Mouse (Mus musculus) left cerebral cortex, postnatal 25 days (tissue): ENCODE measurements around the gene Iqck. TPM values are rescaled to one million over a fixed set of nuclear protein-coding genes. Genes with fewer than 3 reads are reported as not detected.

ENCODE experiments used
- DNase-seq, 2 experiments: peaks; one replicate each; pipeline ENCODE4 v3.0.0; 2022; ENCODE audit warnings: low spot score in 2 of 2, mixed read lengths in 1 of 2
- intact Hi-C: fragments of 180-260 bp; cut with DNase I; formaldehyde crosslinking; loops from one replicate; pipeline ENCODE4 v1.15.1; 2025
- total RNA-seq, 2 experiments: library from RNA; stranded (reverse); gene quantifications; 2 replicates each; pipeline ENCODE4 v1.2.3; 2021

The Iqck gene
- total RNA-seq, result 1 to 10 TPM; 3.1 to 3.5 TPM

DNA sequence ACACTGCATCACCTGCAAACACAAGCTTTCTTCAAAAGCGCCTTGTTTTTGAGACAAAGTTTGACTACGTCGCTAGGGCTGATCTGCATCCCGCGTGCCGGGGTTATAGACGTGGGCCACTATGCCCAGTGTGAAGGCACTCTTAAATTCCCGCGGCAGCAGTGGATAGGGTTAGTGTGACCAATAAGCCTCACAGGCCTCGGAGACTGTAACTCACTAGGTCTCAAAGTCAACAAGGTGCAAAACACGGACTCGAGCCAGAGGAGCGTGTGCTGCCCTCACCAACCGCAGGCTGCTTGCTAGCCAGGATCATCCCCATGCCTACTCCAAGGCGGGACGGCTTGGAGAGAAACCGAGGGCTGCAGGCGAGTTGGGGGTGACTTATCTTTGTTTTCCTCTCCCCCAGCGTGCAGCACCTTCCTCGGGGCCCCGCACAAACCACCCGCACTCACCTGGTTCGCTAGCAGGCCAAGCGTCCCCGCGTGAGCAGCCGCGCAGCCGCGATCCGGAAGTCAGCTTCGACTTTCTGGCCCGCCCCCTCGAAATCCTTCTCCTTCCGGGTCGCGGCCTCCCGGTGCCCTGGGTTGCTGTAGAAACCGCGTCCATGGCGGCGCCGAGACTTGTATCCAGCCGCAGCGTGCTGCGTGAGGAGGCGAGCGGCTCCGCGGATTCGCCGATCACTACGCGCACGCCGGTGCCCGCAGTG, at the start of gene Iqck:
Iqck (plus strand) TSS at position 582 of the 706 bp plus-strand sequence.
- peak; percentile 94 to 95 for DNase-seq
- intact Hi-C loops, result loop anchor here (1.0 kb wide), 1 partner anchor 139 kb away; no protein-coding TSS in a partner anchor

DNA sequence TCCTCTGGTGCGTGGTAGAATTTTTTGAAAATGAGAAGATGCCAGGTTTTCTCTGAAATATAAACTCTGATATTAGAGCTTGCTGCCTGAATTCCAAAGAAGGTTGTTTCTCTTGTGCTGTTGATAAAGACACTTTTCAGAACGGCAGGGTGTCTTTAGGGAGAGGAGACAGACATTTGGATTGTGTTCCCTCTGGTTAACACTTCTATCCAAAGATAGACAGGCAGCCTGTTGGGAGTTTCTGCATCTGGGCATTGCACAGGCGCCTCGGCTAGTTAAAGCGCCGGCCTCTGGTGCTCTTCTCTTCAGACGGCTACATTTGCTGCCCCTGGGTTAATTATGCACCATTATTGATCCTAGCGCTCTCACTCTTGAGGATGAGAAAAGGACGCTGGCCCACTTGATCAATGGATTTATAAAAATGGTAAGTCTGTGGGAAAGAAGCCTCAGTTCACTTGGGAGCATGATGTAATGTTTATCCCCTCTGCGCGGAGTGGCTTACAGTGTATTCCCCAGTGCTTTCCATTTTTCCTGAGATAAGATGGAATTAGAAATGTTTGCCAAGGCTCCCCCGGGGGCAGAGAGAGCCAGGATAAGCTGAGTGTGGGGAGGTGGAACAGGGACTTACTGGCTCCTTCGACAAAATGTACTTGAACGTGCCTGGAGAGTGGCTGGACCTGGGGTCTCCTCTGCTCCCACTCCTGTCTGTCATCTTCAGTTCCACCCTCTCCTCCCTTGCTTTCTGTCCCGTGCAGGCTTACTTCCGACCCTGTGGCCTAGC, 48.7 kb upstream of the Iqck start:
- DNase-seq, result peak in 1 of 2 experiments; percentile 17
- intact Hi-C loops, result no loop called here

- peak in 1 of 2 experiments; percentile 60 for DNase-seq
Measured at GRCm38 (mm10) chr7:118807899-118808298, 47.7 kb upstream of the Iqck start.

GRCm38 (mm10) chr7:118811407-118812106, 44.0 kb upstream of the Iqck start:
- no peak for DNase-seq
- intact Hi-C loops, result no loop called here

More at GRCm38 (mm10) chr7:118807899-118808298, 47.7 kb upstream of the Iqck start:
- intact Hi-C loops, result loop anchor here (2.0 kb wide), 1 partner anchor 25 kb away; no protein-coding TSS in a partner anchor

- peak in 1 of 2 experiments; percentile 53 for DNase-seq
- intact Hi-C loops, result no loop called here
Measured at GRCm38 (mm10) chr7:118813592-118813991, 42.0 kb upstream of the Iqck start.

GRCm38 (mm10) chr7:118816275-118816674, 39.3 kb upstream of the Iqck start:
- intact Hi-C loops, result loop anchor here (5.0 kb wide), 1 partner anchor 49 kb away; no protein-coding TSS in a partner anchor
- DNase-seq, result no peak

GRCm38 (mm10) chr7:118817741-118818140, 37.8 kb upstream of the Iqck start:
- no peak for DNase-seq
- intact Hi-C loops, result loop anchor here (5.0 kb wide), 1 partner anchor 50 kb away; no protein-coding TSS in a partner anchor

DNA sequence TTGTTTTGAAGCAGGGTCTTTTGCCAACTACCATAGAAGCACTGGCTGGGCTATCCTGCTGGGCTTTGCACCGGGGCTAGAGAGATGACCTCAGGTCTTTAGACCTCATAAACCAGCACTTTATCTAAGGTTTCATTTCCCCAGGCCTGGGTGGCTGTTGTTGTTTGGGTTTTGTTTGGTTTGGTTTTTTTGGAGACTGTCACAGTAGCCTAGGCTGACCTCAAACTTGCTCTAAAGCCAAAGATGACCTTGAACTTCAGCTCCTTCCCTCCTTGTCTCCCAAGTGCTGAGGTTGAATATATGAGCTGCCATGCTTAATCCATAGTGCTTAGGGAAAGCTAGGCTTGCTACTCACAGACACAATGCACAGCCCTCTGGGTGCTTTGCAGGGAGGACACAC, 35.9 kb upstream of the Iqck start:
- DNase-seq, result no peak
- intact Hi-C loops, result loop anchor here (5.0 kb wide), 1 partner anchor 52 kb away; no protein-coding TSS in a partner anchor

GRCm38 (mm10) chr7:118821356-118821755, 34.2 kb upstream of the Iqck start:
- intact Hi-C loops, result no loop called here
- DNase-seq, result no peak

- DNase-seq, result no peak
- intact Hi-C loops, result no loop called here
Measured at GRCm38 (mm10) chr7:118821887-118822556, 33.5 kb upstream of the Iqck start.

DNA sequence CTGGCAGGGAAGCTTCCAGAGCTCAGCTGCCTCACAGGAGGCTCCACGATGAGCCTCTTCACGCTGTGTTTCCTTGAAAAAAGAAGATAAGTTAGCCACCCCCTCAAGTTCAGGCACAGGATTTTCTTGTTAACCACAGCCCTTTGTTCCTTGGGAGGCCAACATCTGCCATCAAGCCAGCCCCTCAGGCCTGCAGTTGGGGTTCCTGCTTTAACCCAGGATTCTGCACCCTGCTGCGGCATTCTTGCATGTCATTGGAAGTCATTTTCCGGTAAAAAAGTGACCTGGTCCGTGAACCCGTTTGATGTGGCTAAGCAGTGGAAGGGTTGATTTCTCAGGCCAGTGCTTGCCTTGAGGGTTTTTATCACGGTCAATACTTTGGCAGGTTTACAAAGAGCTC, 31.1 kb upstream of the Iqck start:
- no peak for DNase-seq
- intact Hi-C loops, result no loop called here

- no peak for DNase-seq
- intact Hi-C loops, result no loop called here
Measured at GRCm38 (mm10) chr7:118827975-118828416, 27.6 kb upstream of the Iqck start.

- no peak for DNase-seq
- intact Hi-C loops, result no loop called here
Measured at GRCm38 (mm10) chr7:118837901-118838300, 17.7 kb upstream of the Iqck start.

GRCm38 (mm10) chr7:118841030-118841745, 14.4 kb upstream of the Iqck start:
- intact Hi-C loops, result no loop called here
- DNase-seq, result peak; percentile 27 to 49

DNA sequence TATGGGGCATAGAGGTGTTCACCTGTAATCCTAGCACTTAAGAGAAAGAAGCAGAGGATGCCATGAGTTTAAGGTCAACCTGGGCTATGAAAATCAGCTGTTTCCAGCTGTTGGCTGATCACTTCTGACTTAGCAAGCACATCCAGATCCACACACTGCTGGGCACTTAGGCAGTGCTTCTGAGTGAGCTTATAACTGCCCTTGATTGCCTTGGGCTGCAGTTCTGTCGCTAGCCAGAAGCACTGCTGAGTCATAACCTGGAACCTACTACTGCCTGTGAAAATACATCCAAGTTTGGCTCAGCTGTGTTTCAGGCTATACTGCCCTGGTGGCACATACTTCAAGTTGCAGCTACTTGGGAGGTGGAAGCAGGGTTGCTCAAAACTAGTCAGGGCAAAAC, 13.8 kb upstream of the Iqck start:
- DNase-seq, result peak in 1 of 2 experiments; percentile 66
- intact Hi-C loops, result no loop called here

- intact Hi-C loops, result no loop called here
Measured at GRCm38 (mm10) chr7:118842938-118843337, 12.6 kb upstream of the Iqck start.

GRCm38 (mm10) chr7:118845141-118845540, 10.4 kb upstream of the Iqck start:
- no peak for DNase-seq
- intact Hi-C loops, result loop anchor here (5.0 kb wide), 1 partner anchor 78 kb away; no protein-coding TSS in a partner anchor

More at GRCm38 (mm10) chr7:118842938-118843337, 12.6 kb upstream of the Iqck start:
- no peak for DNase-seq

DNA sequence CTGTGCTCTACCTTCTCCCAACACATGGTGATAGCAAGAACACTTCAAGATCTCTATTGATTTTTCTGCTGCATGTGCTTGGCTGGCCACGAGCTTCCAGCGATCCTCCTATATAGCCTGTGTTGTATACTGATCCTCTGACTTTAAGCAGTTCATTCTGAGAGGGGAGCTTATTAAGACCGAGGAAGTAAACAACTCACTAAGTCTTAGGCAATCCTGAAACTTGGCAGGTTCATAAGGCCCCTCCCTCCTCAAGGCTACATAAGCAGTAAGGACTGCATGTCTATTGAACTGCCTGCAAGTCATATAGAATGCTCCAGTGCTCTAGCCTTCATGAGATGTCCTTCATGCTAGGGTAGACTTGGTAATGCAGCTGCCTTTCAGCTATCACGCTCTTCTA, 9.2 kb upstream of the Iqck start:
- intact Hi-C loops, result loop anchor here (5.0 kb wide), 1 partner anchor 79 kb away; no protein-coding TSS in a partner anchor
- DNase-seq, result no peak
